Mouse (Mus musculus): ENCODE data around the gene Mpv17l2. TPM values are rescaled to one million over a fixed set of nuclear protein-coding genes. Genes with fewer than 3 reads are reported as not detected.
A peak's percentile ranks its signal among the peaks of the same experiment; 100 is the strongest.

Mpv17l2 gene
- total RNA-seq, 2 experiments from 2014 or later: 47.6 to 52.2 TPM

DNA sequence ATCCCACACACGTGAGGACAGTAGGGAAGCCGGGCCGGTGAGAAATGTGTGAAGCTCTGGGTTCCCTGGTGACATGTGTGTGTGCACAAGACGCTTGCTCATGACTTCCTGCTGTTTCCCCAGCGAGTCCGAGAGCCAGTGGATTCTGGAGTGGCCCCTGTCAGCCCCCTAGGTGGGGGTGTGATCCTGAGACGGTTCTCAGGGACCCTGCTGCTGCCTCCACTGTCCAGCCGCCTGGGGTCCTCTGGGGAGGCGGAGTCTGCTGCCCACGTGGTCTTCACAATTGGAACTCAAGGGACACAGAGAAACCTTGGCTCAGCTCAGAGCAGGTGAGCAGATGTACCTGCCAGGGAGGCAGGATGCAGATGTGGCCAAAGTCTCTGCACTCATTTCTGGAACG lies 34.0 kb downstream of the Mpv17l2 start:
- DNase-seq (ENCODE audit: low spot score in 2 of 2): no peak

DNA sequence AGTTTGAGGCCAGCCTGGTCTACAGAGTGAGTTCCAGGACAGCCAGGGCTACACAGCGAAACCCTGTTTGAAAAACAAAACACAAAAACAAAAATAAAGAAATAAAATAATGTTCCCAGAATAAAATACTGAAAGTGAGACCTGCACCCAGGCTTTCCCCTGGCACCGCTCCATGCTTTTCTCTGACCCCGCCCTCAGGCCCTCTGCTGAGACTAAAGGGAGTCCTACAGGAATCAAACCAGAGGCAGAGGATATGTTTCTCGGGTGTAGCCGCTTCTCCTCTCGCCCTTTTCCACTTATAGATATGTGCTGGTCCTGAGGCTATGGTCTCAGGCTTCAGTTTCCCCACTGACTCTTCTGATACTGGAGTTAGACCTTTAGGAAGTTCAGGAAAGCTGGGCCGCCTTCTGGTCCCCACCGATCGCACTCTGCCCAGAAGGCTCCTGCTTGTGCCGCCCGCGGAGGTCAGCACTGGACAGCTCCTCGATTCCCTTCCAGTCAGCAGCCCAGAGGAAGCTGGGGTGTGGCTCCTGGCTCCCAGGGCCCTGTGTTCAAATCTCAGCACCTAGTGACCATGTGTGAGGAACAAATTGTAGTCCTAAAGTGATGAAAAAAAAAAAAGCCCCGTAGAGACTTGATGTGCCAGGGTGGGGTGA lies 34.8 kb downstream of the Mpv17l2 start:
- DNase-seq (ENCODE audit: low spot score in 2 of 2): no peak

DNA sequence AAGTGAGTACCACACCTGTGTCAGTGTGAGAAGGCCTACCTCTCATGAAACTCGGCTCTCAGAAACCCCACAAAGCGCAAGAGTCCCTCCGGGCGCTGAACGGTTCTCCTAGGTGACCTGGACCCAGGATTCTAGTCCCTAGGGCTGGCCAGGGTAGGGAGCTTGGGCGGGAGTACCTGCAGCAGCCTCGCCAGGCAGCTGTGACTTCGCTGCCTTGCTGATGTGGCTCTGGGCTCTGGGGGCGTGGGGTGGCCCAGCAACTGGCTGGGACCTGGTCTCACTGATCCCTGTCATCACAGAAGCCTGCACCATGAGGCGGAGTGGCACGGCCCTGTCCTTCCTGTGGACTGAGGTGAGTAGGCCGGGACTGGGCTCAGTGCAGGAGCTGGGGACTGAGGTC lies 36.5 kb downstream of the Mpv17l2 start:
- DNase-seq (ENCODE audit: low spot score in 2 of 2): no peak

DNA sequence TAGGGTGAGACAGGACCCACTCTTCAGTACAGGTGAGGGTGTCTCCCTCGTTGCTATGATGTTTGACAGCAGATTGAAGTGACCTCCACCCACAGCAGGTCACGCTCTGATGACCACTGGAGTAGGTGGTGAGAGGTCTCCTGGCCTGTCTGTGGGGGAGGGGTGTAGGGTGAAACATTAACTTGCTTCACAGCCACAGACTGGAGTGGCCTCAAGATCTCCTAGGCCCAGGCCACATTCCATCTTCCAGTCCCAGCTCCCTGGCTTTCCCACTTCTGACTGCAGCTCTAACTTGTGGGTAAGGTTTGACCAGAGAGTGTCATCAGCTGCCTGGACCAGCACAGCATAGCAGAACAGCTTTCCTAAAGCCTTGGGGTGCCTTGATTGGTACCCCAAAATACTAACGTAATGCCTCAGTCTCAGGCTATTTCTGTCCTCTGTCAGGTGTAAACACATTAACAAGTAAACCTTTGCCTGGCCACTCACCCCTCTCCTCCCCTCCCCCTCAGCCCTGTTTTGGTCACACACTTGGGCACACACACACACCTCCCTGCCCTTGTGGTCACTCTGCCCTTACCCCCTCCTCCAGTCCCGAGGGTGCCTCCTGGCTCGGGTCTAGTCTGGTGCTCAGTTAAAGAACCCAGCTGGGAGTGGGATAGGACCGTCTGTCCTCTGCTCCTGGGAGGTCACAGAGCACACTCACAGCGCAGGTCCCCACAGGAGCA lies 37.1 kb downstream of the Mpv17l2 start, which contains the start of gene Pde4c:
Gene Pde4c, plus strand, starts transcription at position 235 of the 725 bp plus-strand sequence.
- DNase-seq (ENCODE audit: low spot score in 2 of 2): no peak

DNA sequence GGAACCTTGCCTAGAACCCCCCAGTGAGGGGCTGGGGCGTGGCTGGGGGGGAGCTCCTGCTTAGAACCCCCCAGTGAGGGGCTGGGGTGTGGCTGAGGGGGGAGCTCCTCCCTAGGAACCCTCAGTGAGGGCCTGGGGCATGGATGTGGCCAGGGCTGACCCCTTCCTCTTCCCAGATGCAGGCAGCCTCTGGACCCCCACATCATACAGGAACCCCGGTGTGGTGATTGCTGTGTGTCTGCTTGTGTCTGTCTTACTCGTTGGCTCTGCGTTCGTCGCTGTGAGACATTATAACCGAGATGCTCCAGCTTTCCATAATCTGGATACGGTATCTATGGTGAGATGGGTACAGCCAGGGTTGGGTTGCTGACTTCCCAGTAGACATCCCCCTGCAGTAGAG lies 39.1 kb downstream of the Mpv17l2 start:
- DNase-seq (ENCODE audit: low spot score in 2 of 2): no peak

DNA sequence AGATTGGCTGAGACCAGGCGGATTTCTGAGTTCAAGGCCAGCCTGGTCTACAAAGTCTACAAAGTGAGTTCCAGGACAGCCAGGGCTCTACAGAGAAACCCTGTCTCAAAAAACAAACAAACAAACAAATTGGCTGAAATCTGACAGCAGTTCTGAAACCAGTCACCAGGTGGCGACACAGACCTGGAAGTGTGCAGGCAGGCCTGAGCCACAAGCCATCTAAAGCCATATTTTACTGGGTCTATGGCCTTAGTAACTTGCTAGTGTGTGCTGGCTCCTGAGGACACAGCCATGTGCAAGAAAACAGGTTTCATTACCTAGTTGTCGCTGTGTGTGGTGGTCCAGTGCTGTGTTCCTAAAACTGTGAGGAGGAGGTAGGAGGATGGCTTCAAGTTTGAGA lies 40.0 kb downstream of the Mpv17l2 start:
- peak; percentile 83 to 86 for DNase-seq (ENCODE audit: low spot score in 2 of 2)

DNA sequence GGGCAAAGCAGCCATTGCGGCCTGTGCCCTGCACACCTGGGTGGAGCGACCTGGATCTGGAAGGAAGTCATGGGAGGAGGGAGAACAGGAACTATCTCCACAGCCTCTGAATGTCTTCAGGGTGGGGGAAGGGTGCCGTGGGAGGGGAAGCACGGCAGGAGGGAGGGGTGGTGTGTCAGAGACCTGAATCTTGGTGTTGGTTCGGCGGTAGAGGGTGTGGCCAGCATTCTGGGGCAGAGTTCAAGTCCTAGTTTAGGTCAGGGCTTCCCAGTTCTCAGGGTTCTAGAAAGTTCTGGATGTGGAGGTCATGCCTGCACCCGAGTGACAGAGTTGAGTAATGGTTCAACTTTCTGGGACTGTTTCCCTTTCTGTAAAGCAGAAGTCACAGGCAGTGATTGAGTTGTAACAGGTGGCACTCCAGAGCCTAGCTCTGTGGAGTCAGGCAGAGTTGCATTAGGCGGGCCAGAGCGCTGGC lies 40.9 kb downstream of the Mpv17l2 start:
- DNase-seq (ENCODE audit: low spot score in 2 of 2): no peak

DNA sequence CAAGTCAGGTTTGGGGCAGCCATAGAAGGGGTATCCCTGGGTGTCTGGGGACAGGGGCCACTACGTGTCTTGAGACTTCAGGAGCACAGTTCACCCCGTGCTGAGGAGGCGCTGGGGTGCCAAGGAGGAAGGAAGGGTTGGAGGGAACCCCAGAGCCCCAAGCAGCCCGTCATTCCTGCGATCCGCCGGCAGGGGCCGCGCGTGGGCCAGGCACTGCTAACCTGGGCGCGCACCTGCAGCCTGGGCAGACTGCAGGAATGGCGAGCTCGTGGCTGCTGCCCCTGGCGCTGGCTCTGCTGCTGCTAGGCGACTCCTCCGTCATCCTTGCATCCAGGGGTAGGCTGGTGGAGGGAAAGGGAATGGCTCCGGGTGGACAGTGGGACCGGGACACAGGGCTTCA lies 42.4 kb downstream of the Mpv17l2 start, which contains the start of gene Gm3336:
Gene Gm3336, plus strand, starts transcription at position 247 of the 400 bp plus-strand sequence.
- no peak for DNase-seq (ENCODE audit: low spot score in 2 of 2)

DNA sequence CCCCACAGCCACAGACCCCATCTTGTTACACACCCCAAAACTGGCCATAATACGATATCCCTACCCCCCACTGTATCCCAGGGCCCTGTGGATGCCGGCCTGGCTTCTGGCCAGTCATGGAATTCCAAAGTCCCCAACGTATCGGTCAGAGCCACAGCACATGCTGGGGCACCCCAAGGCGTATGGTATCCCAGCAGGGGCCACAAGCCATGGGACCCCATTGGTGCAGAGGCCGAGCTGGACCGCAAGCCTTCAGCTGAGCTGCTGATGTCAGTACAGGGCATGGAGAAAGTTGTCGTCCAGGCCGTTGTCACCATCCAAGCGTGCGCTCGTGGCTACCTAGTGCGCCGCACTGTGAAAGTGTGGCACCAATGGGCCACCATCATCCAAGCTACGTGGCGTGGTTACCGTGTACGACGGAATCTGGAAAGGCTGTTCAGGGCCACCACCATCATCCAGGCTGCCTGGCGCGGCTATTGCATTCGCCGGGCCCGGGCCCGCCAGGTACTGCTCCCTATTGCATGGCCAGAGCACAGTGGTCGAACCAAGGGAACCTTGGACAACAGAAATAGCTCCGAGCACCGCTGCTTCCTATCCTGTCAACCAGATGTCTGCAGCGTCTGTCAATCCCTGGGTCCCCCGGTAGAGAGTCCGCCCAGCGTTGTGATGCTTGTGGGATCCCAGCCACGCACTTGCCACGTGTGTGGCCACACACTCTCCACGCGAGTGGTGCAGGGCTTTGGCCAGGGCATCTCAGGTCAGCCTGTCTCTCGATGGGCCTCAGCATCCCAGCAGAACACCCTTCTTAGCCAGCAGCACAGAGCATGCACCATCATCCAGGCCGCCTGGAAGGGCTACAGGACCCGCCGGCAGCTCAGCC lies 44.0 kb downstream of the Mpv17l2 start:
- DNase-seq (ENCODE audit: low spot score in 2 of 2): no peak

DNA sequence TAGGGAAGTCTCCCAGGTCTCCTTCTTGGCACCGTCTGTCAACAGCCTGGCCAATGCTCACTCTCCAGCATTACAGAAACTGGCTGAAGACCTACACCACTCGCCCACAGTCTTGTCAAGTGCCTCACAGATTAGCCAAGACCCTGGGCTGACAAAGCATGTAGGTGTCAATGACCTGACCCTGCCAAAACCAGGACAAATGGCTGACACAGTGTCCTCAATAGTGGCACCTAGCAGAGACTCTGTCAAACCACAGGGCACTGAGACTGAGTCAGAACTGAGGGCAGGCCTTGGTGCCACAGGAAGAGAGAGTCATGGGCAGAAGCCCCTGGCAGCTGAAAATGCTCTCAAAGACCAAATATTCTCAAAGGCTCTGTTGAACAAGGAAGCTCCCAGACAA lies 45.7 kb downstream of the Mpv17l2 start:
- no peak for DNase-seq (ENCODE audit: low spot score in 2 of 2)

DNA sequence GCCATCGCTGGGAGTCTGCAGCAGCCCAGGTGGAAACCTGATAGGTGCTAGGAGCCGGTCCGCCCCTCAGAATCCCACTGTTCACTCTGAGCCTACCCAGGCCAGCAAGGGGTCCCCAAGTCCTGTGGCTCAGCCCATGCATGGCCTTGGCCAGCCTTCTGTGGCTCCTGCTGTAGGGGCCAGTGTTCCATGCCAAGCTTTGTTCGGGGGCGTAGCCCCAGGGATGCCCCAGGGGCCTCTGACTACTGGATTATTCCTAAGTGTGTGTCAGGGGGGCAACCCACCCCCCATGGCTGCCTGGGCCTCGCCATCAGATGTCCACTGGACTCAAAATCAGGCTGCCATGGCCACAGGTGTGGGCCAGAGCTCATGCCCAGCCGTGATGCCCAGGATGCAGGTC lies 46.8 kb downstream of the Mpv17l2 start:
- no peak for DNase-seq (ENCODE audit: low spot score in 2 of 2)

DNA sequence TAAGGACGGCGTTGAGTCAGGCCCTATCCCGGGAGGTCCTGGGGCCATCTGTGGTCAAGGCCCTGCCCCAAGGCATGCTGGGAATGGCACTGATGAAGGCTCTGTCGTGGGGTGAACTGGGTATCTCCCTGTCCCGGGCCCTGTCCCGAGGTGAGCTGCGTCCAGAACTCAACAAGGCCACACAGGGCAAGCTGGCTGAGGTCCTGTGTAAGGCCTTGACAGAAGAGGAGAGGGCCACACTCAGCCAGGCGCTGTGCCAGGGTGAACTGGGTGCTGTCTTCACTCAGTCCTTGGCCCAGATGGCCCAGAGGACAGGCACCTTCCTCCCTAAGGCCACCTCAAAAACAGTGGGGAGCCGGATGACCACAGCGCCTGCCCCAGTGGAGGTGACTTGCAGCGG lies 49.7 kb downstream of the Mpv17l2 start:
- DNase-seq (ENCODE audit: low spot score in 2 of 2): no peak

DNA sequence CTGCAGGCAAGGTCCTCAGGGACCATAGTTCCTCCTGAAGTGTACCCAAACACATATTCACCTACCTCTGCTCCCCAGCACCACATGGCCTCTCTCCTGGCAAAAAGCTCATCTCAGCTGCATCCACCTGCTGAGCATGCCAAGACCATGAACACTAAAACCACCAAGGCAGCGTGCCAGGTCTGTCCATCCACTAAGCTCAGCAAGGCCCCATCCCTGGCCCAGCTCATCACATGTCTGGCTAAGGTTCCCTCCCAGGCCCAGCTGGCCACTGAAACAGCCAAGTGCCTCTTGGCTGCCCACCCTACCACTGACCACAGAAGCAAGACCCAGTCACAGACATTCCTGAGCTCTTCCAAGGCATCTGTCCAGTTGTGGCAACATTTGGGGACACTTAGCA lies 50.5 kb downstream of the Mpv17l2 start:
- no peak for DNase-seq (ENCODE audit: low spot score in 2 of 2)

DNA sequence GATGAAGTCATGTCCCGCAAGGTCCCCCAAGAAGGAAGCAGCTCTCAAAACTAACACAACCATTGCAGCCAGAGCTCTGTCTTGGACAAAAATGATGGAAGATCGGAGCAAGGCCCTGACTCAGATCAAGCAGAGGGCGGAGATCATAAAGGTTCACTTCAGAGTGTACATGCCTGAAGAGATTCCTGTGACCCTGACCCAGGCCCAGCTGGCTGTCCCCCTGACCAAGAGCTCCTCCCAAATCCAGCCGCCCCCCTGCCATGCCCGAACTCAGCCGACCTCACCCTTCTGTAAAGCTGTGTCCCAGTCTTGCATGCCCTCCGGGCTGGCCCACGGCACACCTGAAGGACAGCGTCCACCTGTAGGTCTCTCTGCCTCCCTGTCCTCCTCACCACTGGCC lies 51.0 kb downstream of the Mpv17l2 start:
- DNase-seq (ENCODE audit: low spot score in 2 of 2): no peak

Small RNA genes within 50 kb of the gene (microRNA-seq; reads per million reads assigned to microRNA genes)
- 25.2 to 34.8 reads per million in 2 experiments for gene Mir7240

Other genes with a start within 250 kb of the Mpv17l2 start
- gene Fkbp8, start 233.2 kb downstream of the Mpv17l2 start, total RNA-seq (2021): 100 to 1,000 TPM; 412 to 417 TPM
- 10 to 100 TPM; 39.5 to 40.3 TPM for gene Kxd1, start 233.0 kb downstream of the Mpv17l2 start, total RNA-seq (2021)
- gene Ell, start 221.5 kb downstream of the Mpv17l2 start, total RNA-seq (2021): 10 to 100 TPM; 18.7 TPM
- gene Isyna1, start 166.6 kb downstream of the Mpv17l2 start, total RNA-seq (2021): 10 to 100 TPM; 38.8 to 46.1 TPM
- 100 to 1,000 TPM; 253 to 259 TPM for gene Ssbp4, start 152.1 kb downstream of the Mpv17l2 start, total RNA-seq (2021)
- gene Lrrc25, start 144.8 kb downstream of the Mpv17l2 start, total RNA-seq (2021): 1 to 10 TPM; 1.1 to 1.4 TPM
- not detected for gene Gdf15, start 128.5 kb downstream of the Mpv17l2 start, total RNA-seq (2021)
- gene Pgpep1, start 100.6 kb downstream of the Mpv17l2 start, total RNA-seq (2021): 10 to 100 TPM; 25.9 to 30.8 TPM
- gene Lsm4, start 87.7 kb downstream of the Mpv17l2 start, total RNA-seq (2021): 10 to 100 TPM; 67.8 to 71.7 TPM
- gene Jund, start 62.0 kb downstream of the Mpv17l2 start, total RNA-seq (2021): 100 to 1,000 TPM; 163 to 179 TPM
- gene Iqcn, start 57.5 kb downstream of the Mpv17l2 start, total RNA-seq (2021): under 1 TPM in 1 of 2 experiments, not detected in 1; 0.14 TPM
- gene Gm3336, start 42.4 kb downstream of the Mpv17l2 start, total RNA-seq (2021): not detected
- under 1 TPM; 0.81 to 0.91 TPM for gene Pde4c, start 37.2 kb downstream of the Mpv17l2 start, total RNA-seq (2021)
- gene Rab3a, start 6.3 kb downstream of the Mpv17l2 start, total RNA-seq (2021): 100 to 1,000 TPM; 793 to 809 TPM
- gene Pik3r2, start 15.8 kb upstream of the Mpv17l2 start, total RNA-seq (2021): 100 to 1,000 TPM; 164 to 178 TPM
- 100 to 1,000 TPM; 295 to 297 TPM for gene Mast3, start 44.1 kb upstream of the Mpv17l2 start, total RNA-seq (2021)
- 1 to 10 TPM; 1.5 TPM for gene Il12rb1, start 47.5 kb upstream of the Mpv17l2 start, total RNA-seq (2021)
- 10 to 100 TPM; 23.3 to 24.5 TPM for gene Arrdc2, start 78.8 kb upstream of the Mpv17l2 start, total RNA-seq (2021)
- gene Kcnn1, start 102.3 kb upstream of the Mpv17l2 start, total RNA-seq (2021): 10 to 100 TPM; 22.0 to 22.8 TPM
- 10 to 100 TPM; 84.5 to 92.7 TPM for gene Ccdc124, start 113.0 kb upstream of the Mpv17l2 start, total RNA-seq (2021)
- gene Slc5a5, start 131.8 kb upstream of the Mpv17l2 start, total RNA-seq (2021): 1 to 10 TPM; 7.3 to 8.3 TPM
- gene Rpl18a, start 136.5 kb upstream of the Mpv17l2 start, total RNA-seq (2021): 100 to 1,000 TPM; 673 to 736 TPM
- gene Map1s, start 145.0 kb upstream of the Mpv17l2 start, total RNA-seq (2021): 10 to 100 TPM; 73.2 to 77.0 TPM

Data from layer of hippocampus, postnatal 14 days (tissue).